Mouse (Mus musculus) G1E (cell line): ENCODE results near the gene Slc25a27. TPM values are rescaled to one million over a fixed set of nuclear protein-coding genes. Genes with fewer than 3 reads are reported as not detected.

ENCODE experiments used
- ATAC-seq: 2 replicates; pipeline ENCODE4 v1.8.0; 2016; ENCODE audit warnings: mild to moderate bottlenecking; ENCODE audit not compliant: insufficient number of reproducible peaks, poor library complexity, low FRiP score, severe bottlenecking; ENCODE audit errors: extremely low read depth
- DNase-seq: peaks from one replicate; pipeline ENCODE4 v3.0.0; 2012; ENCODE audit warnings: low spot score
- H3K27me3 ChIP-seq: 2 replicates; pipeline ENCODE4 v1.6.1; 2012; ENCODE audit warnings: mild to moderate bottlenecking, low read length, inconsistent platforms; ENCODE audit not compliant: insufficient read depth
- H3K36me3 ChIP-seq: replicated peaks from 2 replicates; pipeline ENCODE3; 2012; ENCODE audit warnings: mild to moderate bottlenecking, inconsistent platforms
- H3K4me1 ChIP-seq: 2 replicates; pipeline ENCODE4 v1.6.1; 2012; ENCODE audit warnings: low read depth, low read length, inconsistent platforms, mixed read lengths; ENCODE audit not compliant: insufficient read depth
- H3K4me3 ChIP-seq: 2 replicates; pipeline ENCODE4 v1.5.1; 2012; ENCODE audit warnings: low read depth, mild to moderate bottlenecking, inconsistent platforms, low read length, moderate library complexity, mixed read lengths
- H3K9me3 ChIP-seq: replicated peaks from 2 replicates; pipeline ENCODE4 v1.6.1; 2012; ENCODE audit warnings: inconsistent platforms
- CTCF ChIP-seq: IDR thresholded peaks from 2 replicates; pipeline ENCODE4 v1.5.1; 2012; ENCODE audit warnings: low read depth, low read length, inconsistent platforms, mixed read lengths
- GATA1 ChIP-seq: IDR thresholded peaks from 2 replicates; pipeline ENCODE4 v1.6.1; 2012; ENCODE audit warnings: borderline replicate concordance, low read length, inconsistent platforms, mixed read lengths
- GATA2 ChIP-seq: IDR thresholded peaks from 2 replicates; pipeline ENCODE4 v1.6.1; 2012; ENCODE audit warnings: low read depth, low read length, inconsistent platforms, borderline replicate concordance
- POLR2AphosphoS5 ChIP-seq: IDR thresholded peaks from 2 replicates; pipeline ENCODE4 v1.6.1; 2012; ENCODE audit warnings: low read depth, low read length, inconsistent platforms; ENCODE audit not compliant: insufficient replicate concordance
- TAL1 ChIP-seq: conservative IDR thresholded peaks from 2 replicates; pipeline ENCODE4 v1.6.1; 2012; ENCODE audit warnings: low read depth, low read length, inconsistent platforms, mixed read lengths
- polyA plus RNA-seq: library from polyadenylated mRNA; stranded (reverse); fragments of >175 nt; gene quantifications from 2 replicates; pipeline ENCODE4 v1.2.3, GENCODE M21; 2012
- total RNA-seq, 2 experiments: library from RNA; stranded (forward) in 1 of 2; stranded (reverse) in 1 of 2; fragments of 200-1000 nt in 1 of 2; fragments of >200 nt in 1 of 2; fragmentation: Nextera tagmentation in 1 of 2; gene quantifications; 2 replicates each; pipeline ENCODE4 v1.2.3; 2014 to 2017

The Slc25a27 gene
- total and polyA plus RNA-seq, 3 experiments, result 0.11 TPM; not detected in 2

DNA sequence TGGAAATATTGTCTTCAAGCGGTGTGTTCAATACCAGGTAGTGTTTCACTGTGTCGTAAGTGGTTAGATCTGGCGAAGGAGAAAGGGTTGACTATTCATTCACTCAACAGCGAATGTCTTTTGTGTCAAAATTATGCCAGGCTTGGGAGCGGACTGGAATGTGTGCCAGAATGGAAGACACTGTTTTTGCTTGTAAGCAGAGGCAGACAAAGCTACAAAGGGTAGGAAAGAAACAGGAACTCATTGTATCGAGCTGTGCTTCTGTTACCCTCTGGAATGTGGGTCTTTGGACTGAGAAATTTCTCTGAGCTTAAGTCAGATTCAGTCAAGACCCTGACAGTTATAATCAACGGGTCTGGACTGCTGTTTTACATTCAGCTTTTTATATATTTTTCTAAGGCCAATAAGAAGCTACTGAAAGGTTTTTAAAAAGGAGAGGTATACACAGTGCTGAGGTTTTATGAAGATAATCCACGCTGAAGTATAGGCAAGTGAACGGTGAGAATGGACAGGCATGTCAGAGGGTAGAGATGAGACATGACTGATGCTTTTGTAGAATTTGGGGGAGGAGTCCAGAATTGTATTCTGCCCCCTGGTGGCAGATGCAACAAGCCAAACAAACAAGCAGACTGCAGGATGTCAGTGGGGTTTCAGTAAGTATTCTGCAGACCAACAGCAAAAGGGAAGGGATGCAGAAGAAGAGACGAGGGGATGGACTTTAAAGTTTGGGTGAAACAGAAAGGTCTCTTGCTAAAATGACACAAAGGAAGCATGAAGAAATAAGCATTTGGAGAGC is 17.2 kb downstream of the Slc25a27 start:
- H3K27me3 ChIP-seq, result no peaks in the 10 kb centered on the region
- H3K4me3 ChIP-seq, result no peak overlapping the region
- no peaks in the 10 kb centered on the region for H3K4me1 ChIP-seq
- H3K9me3 ChIP-seq, result peaks cover 65% of the 10 kb centered on the region
- ATAC-seq, result no peak
- no peak for TF ChIP-seq CTCF
- TF ChIP-seq TAL1, result no peak
- no peak for TF ChIP-seq GATA2
- no peak for TF ChIP-seq POLR2AphosphoS5
- TF ChIP-seq GATA1, result no peak
- no peak for DNase-seq
- no peaks in the 10 kb centered on the region for H3K36me3 ChIP-seq

DNA sequence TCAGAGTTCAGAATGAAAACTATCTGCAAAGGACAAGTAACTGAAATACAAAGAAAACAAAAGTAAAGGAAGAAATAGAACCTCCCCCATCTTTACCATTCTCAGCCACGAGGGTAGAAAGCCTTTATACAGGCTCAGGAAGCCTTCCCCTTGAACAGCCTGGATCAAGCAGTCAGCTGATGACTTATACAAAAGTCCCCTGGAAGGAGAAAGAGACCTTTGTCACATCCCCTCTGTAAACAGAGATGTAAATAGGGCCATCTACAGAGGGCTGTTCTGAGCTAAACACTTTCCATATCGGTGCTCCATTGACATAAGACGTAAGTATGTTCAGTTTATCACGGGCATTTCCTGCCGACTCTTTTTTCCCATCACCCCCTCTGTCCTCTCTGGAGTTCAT is 20.1 kb downstream of the Slc25a27 start:
- DNase-seq (no peak), ATAC-seq (no peak)
- no peak for TF ChIP-seq POLR2AphosphoS5
- no peak for TF ChIP-seq TAL1
- no peak for TF ChIP-seq GATA1
- no peak for TF ChIP-seq CTCF
- TF ChIP-seq GATA2, result no peak
- Histone ChIP-seq H3K4me3 (no peak overlapping the region), H3K9me3 (peaks cover 70% of the 10 kb centered on the region), H3K4me1 (no peaks in the 10 kb centered on the region), H3K27me3 (no peaks in the 10 kb centered on the region), H3K36me3 (no peaks in the 10 kb centered on the region)

DNA sequence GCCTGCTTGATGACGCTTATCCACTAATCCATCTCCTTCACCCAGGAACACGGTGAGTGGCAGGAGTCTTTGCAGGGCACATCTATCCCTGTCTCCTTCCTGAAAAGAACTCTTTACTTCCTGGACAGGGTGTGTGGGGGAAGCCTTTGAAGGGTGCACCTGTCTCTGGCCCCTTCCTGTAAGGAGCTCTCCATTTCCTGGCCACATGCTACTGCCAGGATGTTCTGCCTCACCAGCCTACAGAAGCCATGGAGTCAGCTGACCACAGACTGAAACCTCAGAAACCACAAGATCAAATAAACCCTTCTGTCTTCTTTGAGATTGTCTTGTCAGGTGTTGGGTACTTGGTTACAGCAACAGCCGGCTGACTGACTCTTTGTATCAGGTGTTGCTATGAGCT is 21.9 kb downstream of the Slc25a27 start:
- Histone ChIP-seq H3K4me3 (no peak overlapping the region), H3K9me3 (peaks cover 60% of the 10 kb centered on the region), H3K4me1 (no peaks in the 10 kb centered on the region), H3K36me3 (no peaks in the 10 kb centered on the region), H3K27me3 (no peaks in the 10 kb centered on the region)
- no peak for ATAC-seq
- no peak for DNase-seq
- TF ChIP-seq GATA2, result no peak
- TF ChIP-seq POLR2AphosphoS5, result no peak
- no peak for TF ChIP-seq CTCF
- TF ChIP-seq TAL1, result no peak
- TF ChIP-seq GATA1, result no peak

DNA sequence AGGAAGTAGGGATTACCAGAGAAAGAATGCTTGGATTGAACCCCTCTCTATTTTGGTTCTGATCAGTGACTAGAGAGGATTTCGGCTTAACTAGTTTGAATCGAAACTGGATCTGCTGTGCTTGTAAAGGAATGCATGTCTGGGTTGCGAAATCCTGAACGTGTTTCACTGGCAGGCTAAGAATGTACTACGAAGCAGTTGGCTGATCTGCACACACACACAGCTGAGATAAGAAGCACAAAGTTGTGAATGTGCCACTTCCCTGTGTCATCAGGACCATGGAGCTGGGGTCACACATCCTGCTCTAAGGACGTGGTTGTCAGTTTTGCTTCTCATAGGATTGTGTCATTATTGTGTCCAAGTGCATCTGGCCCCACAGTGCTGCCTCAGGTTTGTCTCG is 22.6 kb downstream of the Slc25a27 start:
- no peak for DNase-seq
- H3K27me3 ChIP-seq, result no peaks in the 10 kb centered on the region
- no peaks in the 10 kb centered on the region for H3K36me3 ChIP-seq
- H3K4me1 ChIP-seq, result no peaks in the 10 kb centered on the region
- peaks cover 56% of the 10 kb centered on the region for H3K9me3 ChIP-seq
- TF ChIP-seq POLR2AphosphoS5, result no peak
- no peak for TF ChIP-seq GATA2
- TF ChIP-seq TAL1, result no peak
- no peak for TF ChIP-seq CTCF
- TF ChIP-seq GATA1, result no peak
- ATAC-seq, result no peak
- no peak overlapping the region for H3K4me3 ChIP-seq

DNA sequence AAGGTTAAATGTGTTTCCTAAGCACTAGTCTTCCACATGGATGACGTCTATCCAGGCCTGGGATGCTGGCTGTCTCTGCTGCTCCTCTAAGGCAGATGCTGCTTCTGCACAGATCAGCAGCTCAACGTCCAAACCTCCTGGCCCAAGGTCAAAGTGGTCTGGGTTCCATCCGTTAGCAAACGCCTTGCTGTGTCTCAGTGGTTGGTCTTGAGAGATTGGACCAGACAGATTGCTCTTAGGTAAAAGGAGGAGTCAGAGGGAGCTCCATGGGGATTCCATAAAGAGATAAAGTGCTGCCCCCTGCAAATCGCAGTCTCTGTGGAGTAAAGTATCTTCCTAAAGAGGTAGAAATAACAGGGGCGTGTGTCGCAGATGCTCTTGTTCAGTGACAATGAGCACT is 23.8 kb downstream of the Slc25a27 start:
- no peak for TF ChIP-seq TAL1
- no peak for TF ChIP-seq GATA2
- no peak for TF ChIP-seq POLR2AphosphoS5
- TF ChIP-seq CTCF, result no peak
- H3K4me1 ChIP-seq, result no peaks in the 10 kb centered on the region
- no peak for ATAC-seq

DNA sequence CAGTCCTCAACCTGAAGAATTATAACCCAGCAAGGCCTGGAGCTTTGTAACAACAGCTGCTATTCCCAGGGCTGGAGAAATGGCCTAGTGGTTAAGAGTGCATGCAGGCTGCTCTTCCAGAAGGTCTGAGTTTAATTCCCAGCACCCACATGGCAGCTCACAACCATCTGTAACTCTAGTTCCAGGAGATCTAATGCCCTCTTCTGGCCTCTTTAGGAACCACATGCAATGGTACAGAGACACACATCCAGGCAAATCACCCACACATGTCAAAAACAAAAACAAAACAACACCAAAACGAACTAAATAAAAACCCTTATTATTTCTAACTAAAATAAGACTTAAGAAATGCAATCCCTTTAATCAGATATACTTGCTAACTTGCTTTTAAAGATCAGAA is 26.2 kb downstream of the Slc25a27 start:
- no peaks in the 10 kb centered on the region for H3K36me3 ChIP-seq
- ATAC-seq (no peak), DNase-seq (no peak)
- no peaks in the 10 kb centered on the region for H3K4me1 ChIP-seq
- no peak overlapping the region for H3K4me3 ChIP-seq
- TF ChIP-seq GATA1 (no peak), GATA2 (no peak), CTCF (no peak), TAL1 (no peak), POLR2AphosphoS5 (no peak)
- peaks cover 55% of the 10 kb centered on the region for H3K9me3 ChIP-seq
- H3K27me3 ChIP-seq, result no peaks in the 10 kb centered on the region

More for the DNA sequence above, 23.8 kb downstream of the Slc25a27 start:
- no peak for DNase-seq
- Histone ChIP-seq H3K36me3 (no peaks in the 10 kb centered on the region), H3K9me3 (peaks cover 53% of the 10 kb centered on the region), H3K4me3 (no peak overlapping the region), H3K27me3 (no peaks in the 10 kb centered on the region)
